Mouse (Mus musculus) kidney, adult 10 weeks (tissue): ENCODE measurements around the gene Gal3st2. TPM values are rescaled to one million over a fixed set of nuclear protein-coding genes. Genes with fewer than 3 reads are reported as not detected.

ENCODE experiments used
- polyA plus RNA-seq: library from polyadenylated mRNA; stranded (reverse); fragments of 350-450 nt; fragmentation: Illumina TruSeq; extraction: RNeasy Lipid Tissue Mini Kit (QIAGEN cat#74804); gene quantifications from one replicate; pipeline ENCODE4 v1.2.3, GENCODE M21; 2014; ENCODE audit warnings: low read depth, low replicate concordance

Gene Gal3st2
- polyA plus RNA-seq, result not detected

GRCm38 (mm10) chr1:93861048-93861447 lies at the start of gene Gal3st2:
TSS of gene Gal3st2 (plus strand) at chr1:93861306.

GRCm38 (mm10) chr1:93824609-93825008 lies 36.5 kb upstream of the Gal3st2 start, which contains the start of gene D2hgdh:
TSS of gene D2hgdh (plus strand) at chr1:93824909.

GRCm38 (mm10) chr1:93918011-93918410 lies 56.9 kb downstream of the Gal3st2 start, which contains the start of gene Gal3st2b:
TSS of gene Gal3st2b (plus strand) at chr1:93918311.

Other genes with a start within 250 kb of the Gal3st2 start
- gene Stk25, start 202.6 kb upstream of the Gal3st2 start, polyA plus RNA-seq, result 9.8 TPM
- gene Bok, start 175.6 kb upstream of the Gal3st2 start, polyA plus RNA-seq, result 0.93 TPM
- gene Atg4b, start 109.8 kb upstream of the Gal3st2 start, polyA plus RNA-seq, result 35.9 TPM
- gene Thap4, start 106.4 kb upstream of the Gal3st2 start, polyA plus RNA-seq, result 35.2 TPM
- 25.7 TPM for gene Dtymk, start 59.4 kb upstream of the Gal3st2 start, polyA plus RNA-seq
- gene Ing5, start 57.3 kb upstream of the Gal3st2 start, polyA plus RNA-seq, result 7.7 TPM
- gene D2hgdh, start 36.4 kb upstream of the Gal3st2 start, polyA plus RNA-seq, result 26.7 TPM
- gene Gal3st2b, start 57.0 kb downstream of the Gal3st2 start, polyA plus RNA-seq, result not detected
- not detected for gene Gal3st2c, start 129.2 kb downstream of the Gal3st2 start, polyA plus RNA-seq
- not detected for gene Neu4, start 159.1 kb downstream of the Gal3st2 start, polyA plus RNA-seq
- gene Pdcd1, start 191.2 kb downstream of the Gal3st2 start, polyA plus RNA-seq, result not detected